Mouse (Mus musculus): ENCODE results near the gene Abhd14b.

DNA sequence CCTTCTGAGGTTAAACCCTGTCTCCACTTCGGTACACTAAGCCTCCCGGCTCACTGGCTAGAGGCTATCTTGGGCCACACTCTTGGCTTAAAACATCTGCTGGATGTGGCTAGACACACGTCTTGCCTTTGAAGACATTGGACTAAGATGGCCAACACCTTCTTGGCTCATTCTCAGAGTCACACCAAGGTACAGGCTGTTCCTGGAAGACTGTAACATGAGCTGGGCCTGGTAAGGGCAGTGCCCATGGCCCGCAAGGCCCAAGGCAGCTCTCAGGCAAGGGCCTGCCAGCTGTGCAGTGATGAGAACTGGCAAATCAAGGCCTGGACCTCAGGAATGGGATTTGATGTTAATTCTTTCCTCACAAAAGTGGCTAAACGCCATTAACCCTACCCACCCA, 33.7 kb upstream of the Abhd14b start:
- TF ChIP-seq CTCF (conservative IDR thresholded peaks at IDR 0.05; ENCODE audit: insufficient read depth, insufficient read length, low read depth, low read length) = no peak
- no peak for TF ChIP-seq POLR2A (IDR thresholded peaks at IDR 0.05; ENCODE audit: low read depth, low read length)
